Mouse (Mus musculus) urinary bladder, postnatal 36 days (tissue): Measurements from ENCODE around the gene Plxnc1.

Source experiments
- DNase-seq, 2 experiments: peaks; one replicate each; pipeline ENCODE4 v3.0.0; 2022; ENCODE audit warnings: low spot score in 2 of 2, mixed read lengths in 1 of 2

Plxnc1 gene

DNA sequence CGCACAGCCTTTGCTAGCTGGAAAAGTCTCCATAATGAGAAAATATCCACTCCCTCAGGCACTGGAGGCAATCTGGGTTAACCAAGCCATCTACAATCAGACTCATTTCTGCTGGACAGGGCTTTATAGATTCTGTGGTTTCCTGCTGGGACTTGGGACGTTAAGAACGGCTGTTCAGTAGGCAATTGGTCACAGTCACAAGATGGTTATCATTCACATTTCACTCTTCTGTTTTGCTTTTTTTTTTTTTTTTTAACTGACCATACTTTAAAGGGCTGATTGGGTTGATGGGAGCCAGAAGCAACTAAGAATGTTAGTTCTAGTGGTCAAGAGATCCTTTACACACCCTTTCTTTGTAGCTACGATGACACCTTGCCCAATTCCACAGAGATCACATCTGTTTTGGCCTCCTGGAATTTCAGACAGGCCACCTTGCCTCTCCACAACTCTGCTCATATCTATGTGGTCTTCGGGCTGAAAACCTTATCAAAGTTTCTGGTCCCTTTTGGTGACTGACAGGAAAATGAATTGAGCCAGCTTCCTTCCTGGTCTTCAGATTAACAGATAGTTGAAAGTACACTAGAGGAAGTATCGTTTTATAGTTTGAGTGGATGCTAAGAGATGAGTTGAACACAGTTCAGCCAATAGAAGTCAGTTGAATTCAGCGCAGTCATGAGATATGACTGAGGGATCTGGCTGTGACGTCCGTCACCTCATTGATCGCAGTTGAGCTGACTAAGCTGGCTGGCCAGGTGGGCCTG, 3.5 kb upstream of the Plxnc1 start:
- no peak for DNase-seq

DNA sequence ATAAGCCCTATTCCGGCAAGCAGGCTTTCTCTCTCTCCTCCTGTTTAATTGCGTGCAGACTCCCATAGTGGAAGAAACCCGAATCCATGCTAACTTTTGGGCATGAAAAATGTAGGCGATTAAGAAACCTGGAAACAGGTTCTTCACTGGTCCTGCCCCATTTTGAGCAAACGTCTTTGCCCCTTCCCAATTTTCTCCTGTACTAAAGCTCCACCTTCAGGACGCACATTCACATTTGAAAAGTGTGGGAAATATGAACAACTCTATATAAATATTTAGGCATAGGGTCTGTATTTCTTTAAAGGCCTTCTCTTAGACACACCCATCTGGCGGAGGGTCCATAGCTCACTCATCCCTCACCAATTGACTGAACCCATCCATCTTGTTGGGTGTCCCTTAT, 2.8 kb upstream of the Plxnc1 start:
- DNase-seq: no peak

DNA sequence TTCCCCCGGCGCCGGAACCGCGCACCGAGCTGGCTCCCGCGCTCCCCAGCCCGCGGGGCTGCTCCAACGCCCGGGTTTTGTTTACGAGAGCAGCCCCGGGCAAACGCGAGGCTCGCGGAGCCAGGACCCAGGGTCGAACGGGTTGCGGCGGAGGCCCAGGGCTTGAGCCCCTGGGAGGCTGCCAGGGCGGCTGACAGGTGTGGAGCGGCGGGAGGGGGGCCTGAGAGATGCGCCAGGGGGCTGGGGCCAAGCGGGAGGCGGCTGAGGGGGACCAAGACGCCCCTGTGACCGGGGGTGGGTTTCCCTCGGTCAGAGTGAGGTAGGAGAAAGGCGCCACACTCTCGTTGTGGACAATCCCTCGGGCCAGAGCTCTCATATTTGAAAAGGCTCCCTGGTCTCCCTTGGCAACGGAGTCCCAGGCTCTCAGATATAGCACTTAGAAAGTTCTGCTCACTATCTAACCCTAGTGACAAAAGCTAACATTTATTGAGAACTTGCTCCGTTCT, 624 bp upstream of the Plxnc1 start:
- no peak for DNase-seq

DNA sequence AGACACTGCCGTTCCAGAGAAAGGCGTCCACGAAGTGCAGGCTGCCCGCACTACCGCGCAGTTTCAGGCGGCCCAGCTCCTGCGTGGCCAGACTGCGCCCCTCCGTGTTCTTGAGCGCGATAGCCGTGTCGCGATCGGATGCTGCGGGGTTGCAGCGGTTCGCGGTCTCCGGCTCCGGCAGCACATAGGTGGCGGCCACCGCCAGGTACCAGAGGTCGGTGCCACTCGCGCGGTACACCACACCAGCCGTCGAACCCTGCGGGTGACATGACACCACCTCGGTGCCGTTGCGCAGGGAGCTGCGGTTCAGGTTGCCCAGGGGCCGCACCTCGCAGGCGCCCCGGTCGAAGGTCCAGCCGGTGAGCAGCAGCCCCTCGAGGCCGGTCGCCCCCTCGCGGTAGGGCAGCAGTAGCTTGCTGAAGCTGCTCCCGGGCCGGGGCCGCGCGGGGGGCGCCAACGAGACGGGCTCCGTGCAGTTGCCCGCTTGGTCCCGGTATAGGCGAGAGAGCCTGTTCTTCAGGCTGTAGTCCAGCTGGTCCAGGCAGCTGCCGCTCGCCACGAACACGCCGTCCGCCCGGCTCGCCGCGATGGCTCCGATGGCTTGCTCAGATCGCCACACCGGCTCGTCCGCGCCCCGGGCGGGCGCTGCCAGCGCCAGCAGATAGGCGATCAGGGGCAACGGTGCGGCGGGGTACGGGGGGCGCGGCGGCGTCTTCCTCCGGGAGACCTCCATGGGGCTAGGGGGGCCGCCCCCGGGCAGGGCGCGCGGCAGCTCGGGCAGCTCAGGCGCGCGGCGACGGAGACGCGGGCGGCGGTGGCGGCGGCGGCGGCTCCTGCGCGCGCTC, 567 bp downstream of the Plxnc1 start:
- DNase-seq: peak in 1 of 2 experiments; percentile 20

DNA sequence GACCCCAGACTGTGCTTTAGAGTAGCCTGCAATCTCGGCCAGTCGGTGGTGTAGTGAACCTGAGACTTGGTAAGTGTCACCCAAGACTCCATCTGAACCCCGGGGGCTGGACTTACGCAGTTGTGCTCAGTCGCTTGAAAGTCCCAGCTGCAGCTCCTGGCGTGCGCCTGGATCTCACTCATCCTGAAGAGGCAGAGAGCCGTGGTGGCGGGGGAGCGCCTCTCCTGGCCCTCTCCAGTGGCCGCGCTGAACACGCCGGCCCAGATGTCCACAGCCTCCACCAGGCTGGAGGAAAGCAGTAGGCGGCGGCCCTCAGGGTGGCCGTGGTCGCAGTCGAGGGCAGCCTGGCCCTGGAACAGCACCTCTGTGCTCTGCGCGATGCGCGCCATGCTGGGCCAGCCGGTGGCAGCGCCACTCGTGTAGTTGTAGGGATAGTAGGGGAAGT, 1.2 kb downstream of the Plxnc1 start:
- no peak for DNase-seq

DNA sequence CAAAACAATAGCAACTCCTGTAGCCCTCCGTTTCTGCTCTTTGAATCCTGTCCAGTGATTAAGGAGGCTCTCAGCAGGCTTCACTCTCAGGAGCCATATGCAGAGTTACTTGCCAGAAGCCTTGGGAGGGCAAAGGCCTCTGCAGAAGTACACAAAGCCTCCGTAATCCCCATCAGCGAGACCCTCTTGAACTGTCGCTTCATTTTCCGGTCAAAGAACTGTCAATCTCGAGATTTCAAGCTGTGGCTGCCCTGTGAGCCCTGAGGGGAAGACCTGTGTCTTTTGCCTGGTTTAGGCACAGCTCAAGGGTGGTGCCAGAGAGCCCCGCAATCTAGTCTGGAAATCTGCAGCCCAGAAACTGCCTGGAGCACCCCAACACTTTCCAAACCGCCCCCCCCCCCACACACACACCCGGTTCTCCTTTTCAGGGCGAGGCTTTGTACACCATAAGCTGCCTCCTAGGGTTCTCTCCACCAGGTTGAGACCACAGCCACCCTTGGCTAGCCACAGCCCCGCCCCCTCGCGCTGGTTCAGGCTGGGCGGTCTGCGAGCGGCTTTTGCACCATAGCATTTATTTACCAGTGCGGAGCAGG, 2.1 kb downstream of the Plxnc1 start:
- DNase-seq: no peak

DNA sequence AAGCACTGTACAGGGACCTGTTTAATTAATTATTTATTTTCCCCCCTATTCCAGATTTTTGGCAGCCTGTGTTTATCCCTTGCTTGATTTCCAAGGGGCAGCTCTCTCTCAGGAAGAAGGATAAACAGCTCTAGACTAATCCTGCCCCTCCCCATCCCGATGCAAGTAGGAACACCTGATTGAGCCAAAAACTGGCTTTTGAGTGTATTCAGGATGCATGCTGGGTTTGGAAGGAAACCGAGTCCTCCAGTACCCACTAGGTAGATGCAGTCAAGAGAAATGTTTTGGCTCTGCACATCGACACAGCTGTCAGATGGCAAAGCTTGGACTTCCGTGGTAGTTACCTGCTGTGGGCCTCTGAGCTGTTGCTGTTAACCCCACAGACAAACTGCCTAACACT, 3.1 kb downstream of the Plxnc1 start:
- DNase-seq: no peak

DNA sequence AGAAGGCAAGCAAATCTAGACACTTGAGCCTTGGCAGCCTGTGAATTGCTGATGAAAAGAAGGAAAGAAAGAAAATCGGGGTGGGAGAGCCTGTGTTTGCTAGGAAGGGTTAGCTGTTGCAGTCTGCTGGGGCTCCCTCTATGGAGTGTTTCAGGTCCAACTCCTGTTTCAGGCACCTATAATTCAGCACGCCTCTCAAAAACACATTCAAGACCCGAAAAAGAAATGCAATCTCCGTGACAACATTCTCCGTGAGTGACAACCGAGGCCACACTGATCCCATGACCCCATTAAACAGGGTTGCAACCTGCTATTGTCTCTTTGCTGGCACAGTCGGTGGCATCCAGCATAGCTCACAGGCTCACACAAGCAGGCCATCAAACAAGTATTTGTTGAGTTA, 3.8 kb downstream of the Plxnc1 start:
- no peak for DNase-seq

DNA sequence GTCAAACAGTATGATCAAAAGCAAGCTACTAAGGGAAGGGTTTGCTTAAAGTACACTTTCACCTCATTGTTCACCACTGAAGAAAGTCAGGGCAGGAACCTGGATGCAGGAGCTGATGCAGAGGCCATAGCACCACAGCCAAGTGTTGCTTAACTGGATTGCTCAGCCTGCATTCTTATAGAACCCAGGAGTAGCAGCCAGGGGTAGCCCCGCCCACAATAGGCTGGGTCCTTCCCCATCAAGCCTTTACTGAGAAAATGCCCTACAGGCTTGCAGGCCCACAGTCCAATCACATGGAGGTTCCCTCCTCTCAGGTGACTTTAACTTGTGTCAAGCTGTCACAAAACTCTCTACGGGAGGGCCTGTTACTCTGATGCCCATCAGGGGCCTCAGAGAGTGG, 4.6 kb downstream of the Plxnc1 start:
- no peak for DNase-seq

DNA sequence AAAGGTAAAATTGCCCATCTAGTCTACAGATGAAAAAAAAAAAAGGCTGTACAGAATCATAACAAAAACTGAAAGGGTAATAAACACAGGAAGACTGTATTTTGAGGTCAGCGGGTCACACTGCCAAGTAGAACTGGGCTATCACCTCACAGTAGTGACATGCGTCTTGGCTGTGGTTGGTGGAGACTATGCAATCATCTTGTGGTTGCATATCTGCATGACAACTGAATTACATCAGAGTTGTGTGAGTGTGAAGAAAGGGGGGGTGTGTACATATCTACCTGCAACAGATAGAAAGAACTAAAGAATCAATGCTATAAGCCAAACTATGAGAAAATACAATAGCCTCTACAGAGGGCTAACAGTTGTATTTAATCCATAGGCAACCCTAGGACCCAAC, 5.7 kb downstream of the Plxnc1 start:
- no peak for DNase-seq

DNA sequence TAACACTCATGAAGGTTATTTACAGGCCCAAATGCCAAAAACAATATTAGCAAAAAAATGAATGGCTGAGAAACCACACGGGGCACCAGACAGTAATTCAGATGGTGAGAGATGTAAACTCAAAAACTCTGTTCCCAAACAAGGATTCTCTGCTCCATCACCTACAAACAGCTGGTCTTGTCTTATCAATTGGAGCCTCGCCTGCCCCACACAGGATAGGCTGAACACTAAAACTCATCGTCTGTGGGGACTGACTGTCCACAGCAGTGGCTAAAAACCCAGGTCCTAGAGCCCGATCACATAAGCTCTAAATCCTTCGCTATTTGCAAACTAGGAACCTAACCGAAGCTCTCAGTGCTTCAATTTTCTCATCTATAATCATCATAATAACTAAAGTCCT, 6.3 kb downstream of the Plxnc1 start:
- DNase-seq: no peak

DNA sequence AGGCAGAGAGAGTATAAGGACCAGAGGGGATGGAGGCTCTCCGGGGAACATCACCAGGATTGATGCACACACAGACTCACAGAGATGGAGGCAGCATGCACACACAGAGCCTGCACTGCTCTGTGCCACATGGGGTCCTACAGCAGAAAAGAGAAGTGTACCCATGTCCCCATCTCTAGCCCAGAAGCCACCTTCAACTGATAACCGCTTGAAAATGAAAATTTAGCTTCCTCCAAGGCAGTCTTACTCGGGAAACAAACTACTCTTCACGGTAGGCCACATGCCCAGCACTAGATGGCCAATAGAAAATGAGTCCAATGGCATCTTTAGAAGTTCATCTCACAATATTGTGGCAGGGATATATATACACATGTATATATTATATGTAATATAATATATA, 9.4 kb downstream of the Plxnc1 start:
- no peak for DNase-seq

DNA sequence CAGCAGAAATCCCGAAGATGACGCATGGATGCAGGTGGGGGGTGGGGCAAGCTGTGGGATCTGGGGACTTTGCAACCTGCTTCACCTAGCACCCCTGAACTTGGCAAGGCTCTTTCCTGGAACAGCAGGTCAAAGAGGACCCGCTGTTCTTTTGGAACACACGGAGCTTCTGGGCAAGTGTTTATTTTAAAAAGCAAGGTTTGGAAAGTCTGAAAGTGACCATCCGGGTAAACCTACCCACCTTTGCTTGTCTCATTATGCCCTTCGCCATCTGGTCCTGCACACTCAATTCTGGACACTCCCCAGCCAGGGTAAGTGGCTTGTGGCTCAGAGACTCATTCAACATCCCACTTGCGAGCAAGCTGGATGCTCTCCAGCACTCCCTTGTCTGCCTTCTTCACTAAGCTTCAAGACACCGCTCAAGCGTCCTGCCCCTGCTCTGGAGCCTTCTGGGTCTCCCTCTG, 10.5 kb downstream of the Plxnc1 start:
- DNase-seq: no peak

DNA sequence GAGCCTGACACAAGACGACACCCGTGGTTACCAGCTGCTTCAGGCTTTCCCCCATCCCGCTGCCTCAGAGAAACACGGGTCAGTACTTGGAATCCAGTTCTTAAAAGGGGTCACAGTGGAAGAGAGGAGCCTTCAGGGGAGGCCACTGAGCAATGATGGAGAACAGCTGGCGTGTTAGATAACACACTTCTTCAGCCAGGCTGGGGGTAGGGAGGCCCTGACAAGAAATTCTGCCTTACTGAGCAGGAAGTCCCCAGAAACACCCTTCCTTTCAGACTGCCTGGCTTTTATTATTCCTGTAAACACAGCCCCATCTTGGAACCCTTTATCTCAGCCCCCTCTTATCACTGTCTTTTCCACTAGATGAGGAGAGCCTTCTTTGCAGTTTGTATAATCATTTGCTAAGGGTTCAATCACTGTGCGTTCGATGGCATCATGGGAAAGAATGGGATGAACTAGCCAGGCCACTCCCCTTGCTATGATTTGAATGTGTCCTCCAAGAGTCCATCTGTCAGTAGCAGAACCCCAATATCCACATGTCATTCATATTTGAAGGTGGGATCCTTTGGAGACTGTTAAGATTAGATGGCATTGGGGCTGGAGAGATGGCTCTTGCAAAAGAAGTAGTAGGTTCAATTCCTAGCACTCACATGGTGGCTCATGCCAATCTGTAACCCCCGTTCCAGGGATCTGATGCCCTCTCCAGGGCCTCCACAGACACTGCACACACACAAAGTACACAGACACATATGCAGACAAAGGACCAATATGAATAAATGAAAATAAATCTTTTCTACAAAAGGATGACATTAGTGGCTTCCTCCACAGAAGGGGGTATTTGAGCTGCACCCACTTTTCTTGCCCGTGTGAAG, 12.4 kb downstream of the Plxnc1 start:
- DNase-seq: no peak

DNA sequence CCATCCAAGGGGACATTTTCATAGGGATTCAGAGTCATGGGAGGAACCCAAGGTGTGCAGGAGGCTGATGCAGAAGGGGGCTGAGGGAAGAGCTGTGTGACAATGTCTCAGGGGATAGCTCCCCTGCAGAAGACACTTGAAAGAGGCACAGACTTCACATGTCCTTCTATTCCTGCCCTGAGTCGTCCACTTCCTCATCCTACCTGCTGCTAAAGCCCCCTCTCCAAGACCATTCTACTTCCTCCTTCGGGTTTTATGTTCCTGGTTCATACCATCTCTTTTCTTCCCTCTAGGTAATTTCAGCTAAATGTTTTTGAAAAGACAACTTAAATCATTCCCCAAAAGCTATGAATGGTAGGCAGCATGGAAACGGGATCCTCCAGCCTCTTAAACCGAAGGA, 16.5 kb downstream of the Plxnc1 start:
- DNase-seq: no peak

DNA sequence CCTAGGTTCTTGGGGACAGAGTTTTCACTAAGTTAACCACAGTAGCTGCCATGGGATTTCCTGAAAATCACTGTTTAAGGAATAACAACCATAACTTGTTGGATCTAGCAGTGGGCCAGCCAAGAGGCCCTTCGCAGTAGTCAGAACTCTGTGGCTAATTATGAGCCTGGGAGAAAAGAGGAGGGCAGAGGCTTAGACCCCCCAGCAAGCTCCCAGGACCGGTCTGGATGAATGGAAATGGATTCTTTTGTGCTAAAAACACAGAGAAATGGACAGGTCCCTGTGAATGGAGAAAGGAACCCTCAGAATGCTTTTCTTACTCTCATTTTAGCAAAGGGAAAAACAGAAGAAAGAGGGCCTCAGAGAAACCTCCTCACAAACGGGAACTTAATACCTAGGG, 18.3 kb downstream of the Plxnc1 start:
- no peak for DNase-seq

DNA sequence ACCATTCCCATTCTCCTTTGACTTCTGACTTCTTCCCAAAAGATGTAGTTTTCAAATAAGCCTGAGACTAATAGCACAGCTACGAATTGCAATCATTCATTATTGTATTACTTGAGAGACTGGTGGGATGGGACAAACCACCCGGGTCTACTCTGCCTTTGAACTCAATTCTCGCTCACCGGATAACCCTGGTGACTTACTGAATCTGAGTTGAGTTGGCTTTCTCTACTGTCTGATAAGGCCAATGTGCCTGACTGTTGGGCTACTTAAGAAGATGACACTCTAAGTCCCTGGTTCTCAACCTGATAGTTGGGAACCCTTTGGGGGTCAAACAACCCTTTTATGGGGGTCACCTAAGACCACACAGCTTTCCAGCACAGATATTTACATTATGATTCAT, 19.8 kb downstream of the Plxnc1 start:
- DNase-seq: no peak

DNA sequence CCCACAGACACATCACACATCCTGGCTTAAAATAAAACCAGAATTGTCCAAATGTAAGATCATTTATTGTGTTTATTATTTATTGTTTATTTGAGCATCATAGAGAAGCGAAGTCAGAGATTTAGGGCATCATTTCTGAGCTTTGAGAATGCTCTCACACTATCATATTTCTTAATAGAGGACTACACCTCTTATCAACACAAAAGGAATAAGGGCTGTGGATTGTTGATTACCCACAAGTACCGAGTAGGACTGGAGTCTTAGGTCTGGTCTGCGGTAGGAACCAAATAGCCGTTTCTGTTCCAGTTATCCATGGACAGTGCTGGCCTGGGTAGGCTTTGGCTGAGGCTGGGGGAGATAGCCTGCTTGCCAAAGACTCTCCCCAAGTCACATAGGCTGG, 20.2 kb downstream of the Plxnc1 start:
- DNase-seq: no peak

DNA sequence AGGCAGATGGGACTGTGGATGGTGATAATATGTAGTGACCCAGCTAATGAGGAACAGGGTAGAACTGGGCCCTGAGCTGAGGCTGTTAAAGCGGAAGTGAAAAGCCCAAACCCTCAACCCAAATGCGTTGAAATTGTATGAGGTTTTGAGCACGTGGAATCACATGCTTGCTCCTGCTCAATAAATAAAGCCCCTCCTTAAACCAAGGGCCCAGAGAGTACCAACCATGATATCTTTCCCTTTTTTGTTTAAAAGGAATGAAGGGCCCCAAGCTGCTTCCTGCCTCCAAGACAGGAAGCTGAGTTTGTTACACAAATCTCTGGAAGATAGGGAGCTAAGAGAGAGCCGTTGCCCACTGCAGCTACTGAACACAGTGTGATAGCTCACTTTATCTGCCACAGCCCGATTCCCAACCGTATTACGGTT, 21.3 kb downstream of the Plxnc1 start:
- no peak for DNase-seq

DNA sequence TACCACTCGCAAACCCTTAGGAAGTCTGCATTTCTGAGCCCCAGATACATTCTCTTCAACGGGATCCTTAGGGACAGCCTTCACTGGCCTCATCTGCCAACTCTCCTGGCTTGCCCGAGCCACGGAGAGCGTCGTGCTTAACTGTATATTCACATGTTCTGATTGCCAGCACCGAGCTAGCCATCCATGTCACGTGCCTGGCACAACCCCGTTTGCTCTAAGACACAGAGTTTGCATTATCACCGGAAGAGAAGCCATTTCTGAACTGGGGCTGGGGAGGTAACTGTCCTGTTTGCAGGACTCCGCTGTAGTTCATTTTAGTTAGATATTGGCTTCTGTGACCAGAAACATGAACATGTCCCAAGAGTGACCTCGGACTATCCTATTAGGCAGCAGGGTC, 21.8 kb downstream of the Plxnc1 start:
- no peak for DNase-seq

DNA sequence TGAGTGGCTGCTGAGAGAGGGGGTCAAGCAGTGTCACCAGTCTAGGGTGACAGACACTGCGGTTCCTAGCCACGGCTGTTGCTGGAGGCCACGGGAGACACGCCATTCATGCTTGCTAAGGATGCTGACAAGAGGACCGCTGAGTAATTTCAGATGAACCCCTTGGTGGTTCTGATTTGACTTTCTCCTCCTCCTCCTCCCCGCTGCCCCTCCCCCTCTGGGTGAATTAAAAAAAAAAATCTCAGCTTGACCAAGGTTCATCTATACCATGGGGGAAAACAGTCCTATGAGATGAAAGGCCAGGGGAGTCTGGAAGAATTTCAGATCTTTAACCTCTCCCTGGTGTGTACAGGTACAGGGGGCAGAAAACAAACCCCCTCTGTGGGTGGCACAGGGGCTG, 22.9 kb downstream of the Plxnc1 start:
- no peak for DNase-seq

DNA sequence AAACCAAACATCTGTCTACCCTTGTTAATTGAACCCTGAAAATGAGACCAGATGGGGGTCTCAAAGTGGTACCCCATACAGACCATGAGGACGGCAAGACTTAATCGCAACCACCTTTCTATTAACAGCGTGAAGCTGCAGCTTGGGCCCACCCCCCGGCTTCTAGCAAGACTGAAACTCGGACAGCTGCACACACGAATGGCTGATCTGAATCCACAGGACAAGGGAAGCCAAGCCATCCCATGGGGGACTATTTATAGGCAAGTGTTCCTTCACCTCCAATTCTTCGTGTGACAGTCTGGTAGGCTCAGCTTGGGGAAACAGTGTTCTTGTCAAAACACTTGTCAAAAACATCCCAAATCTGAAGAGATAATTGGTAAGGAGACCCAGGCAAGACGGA, 24.1 kb downstream of the Plxnc1 start:
- no peak for DNase-seq
